Mouse (Mus musculus) neural tube, embryonic 13.5 days (tissue): ENCODE measurements around the gene Aifm3. TPM values are rescaled to one million over a fixed set of nuclear protein-coding genes. Genes with fewer than 3 reads are reported as not detected.

Experiments used
- polyA plus RNA-seq: library from polyadenylated mRNA; unstranded; fragments of >200 nt; fragmentation: Nextera tagmentation; extraction: Ambion mirVana; gene quantifications from 2 replicates; pipeline ENCODE4 v1.2.1, GENCODE M21; 2015

Gene Aifm3
- polyA plus RNA-seq, 1 experiment from 2014 or later, result 2.6 TPM

Other genes with a start within 250 kb of the Aifm3 start
- 31.9 and 35.1 TPM in 2 replicates for gene Tmem191c, start 213.5 kb upstream of the Aifm3 start, polyA plus RNA-seq
- gene Serpind1, start 158.2 kb upstream of the Aifm3 start, polyA plus RNA-seq, result 0.76 and 0.88 TPM in 2 replicates
- gene Snap29, start 83.6 kb upstream of the Aifm3 start, polyA plus RNA-seq, result 22.3 and 22.5 TPM in 2 replicates
- 56.1 and 61.4 TPM in 2 replicates for gene Pi4ka, start 83.3 kb upstream of the Aifm3 start, polyA plus RNA-seq
- 84.5 and 88.0 TPM in 2 replicates for gene Crkl, start 37.6 kb upstream of the Aifm3 start, polyA plus RNA-seq
- gene Lztr1, start 19.1 kb downstream of the Aifm3 start, polyA plus RNA-seq, result 108 and 134 TPM in 2 replicates
- gene Thap7, start 41.5 kb downstream of the Aifm3 start, polyA plus RNA-seq, result 67.8 and 69.9 TPM in 2 replicates
- 0.35 and 0.56 TPM in 2 replicates for gene Lrrc74b, start 71.6 kb downstream of the Aifm3 start, polyA plus RNA-seq
- 1.2 and 1.6 TPM in 2 replicates for gene P2rx6, start 72.3 kb downstream of the Aifm3 start, polyA plus RNA-seq
- gene Slc7a4, start 93.6 kb downstream of the Aifm3 start, polyA plus RNA-seq, result 16.4 and 20.1 TPM in 2 replicates
- gene Smpd4, start 129.7 kb downstream of the Aifm3 start, polyA plus RNA-seq, result 23.3 and 23.4 TPM in 2 replicates
- 8.2 and 10.0 TPM in 2 replicates for gene Ccdc74a, start 156.9 kb downstream of the Aifm3 start, polyA plus RNA-seq
- 46.6 and 56.0 TPM in 2 replicates for gene Med15, start 243.3 kb downstream of the Aifm3 start, polyA plus RNA-seq